Mouse (Mus musculus) hindbrain, embryonic 13.5 days (tissue): ENCODE data around the gene Gm48551. TPM values are rescaled to one million over a fixed set of nuclear protein-coding genes. Genes with fewer than 3 reads are reported as not detected.
A peak's percentile ranks its signal among the peaks of the same experiment; 100 is the strongest.

Experiments
- ATAC-seq: fragments of 200-750 bp; cut with Nextera tagmentation; 2 replicates; pipeline ENCODE4 v1.8.0; 2017; ENCODE audit warnings: moderate TSS enrichment; ENCODE audit not compliant: low FRiP score
- H3K27ac ChIP-seq: fragments of 300-500 bp; sonication (generic); 2 replicates; pipeline ENCODE4 v1.5.1; 2015; ENCODE audit warnings: inconsistent platforms, mild to moderate bottlenecking, moderate library complexity
- H3K27me3 ChIP-seq: fragments of 300-500 bp; sonication (generic); 2 replicates; pipeline ENCODE4 v1.6.1; 2015; ENCODE audit warnings: mild to moderate bottlenecking, inconsistent platforms
- H3K36me3 ChIP-seq: fragments of 300-500 bp; sonication (generic); 2 replicates; pipeline ENCODE4 v1.6.1; 2015; ENCODE audit warnings: mild to moderate bottlenecking, inconsistent platforms
- H3K4me1 ChIP-seq: fragments of 300-500 bp; sonication (generic); replicated peaks from 2 replicates; pipeline ENCODE4 v1.6.1; 2015; ENCODE audit warnings: inconsistent platforms
- H3K4me2 ChIP-seq: fragments of 300-500 bp; sonication (generic); 2 replicates; pipeline ENCODE4 v1.6.1; 2015; ENCODE audit warnings: inconsistent platforms, mild to moderate bottlenecking, moderate library complexity
- H3K4me3 ChIP-seq: fragments of 300-500 bp; sonication (generic); 2 replicates; pipeline ENCODE4 v1.5.1; 2015; ENCODE audit warnings: mild to moderate bottlenecking, inconsistent platforms
- H3K9ac ChIP-seq: fragments of 300-500 bp; sonication (generic); 2 replicates; pipeline ENCODE4 v1.6.1; 2015; ENCODE audit warnings: mild to moderate bottlenecking, inconsistent platforms
- H3K9me3 ChIP-seq: fragments of 300-500 bp; sonication (generic); 2 replicates; pipeline ENCODE4 v1.6.1; 2016; ENCODE audit warnings: inconsistent platforms
- WGBS: fragments of 180-500 bp; shearing (Covaris S2); methylation state at CpG from one replicate; pipeline ENCODE4 v1.1.7; 2015; 5-methylcytosine and 5-hydroxymethylcytosine counted together
- polyA plus RNA-seq: library from polyadenylated mRNA; unstranded; fragments of >200 nt; fragmentation: Nextera tagmentation; extraction: Ambion mirVana; gene quantifications from 2 replicates; pipeline ENCODE4 v1.2.1, GENCODE M21; 2015

Gene Gm48551
- polyA plus RNA-seq, 1 experiment from 2014 or later: 6.5 TPM

- Histone ChIP-seq H3K27ac (peak overlapping the region; percentile 85), H3K4me1 (peaks cover 37% of the 10 kb centered on the region), H3K36me3 (peaks cover 21% of the 10 kb centered on the region), H3K9me3 (no peaks in the 10 kb centered on the region), H3K4me3 (peak overlapping the region; percentile 74), H3K9ac (peak overlapping the region; percentile 95), H3K4me2 (peak overlapping the region; percentile 92), H3K27me3 (no peaks in the 10 kb centered on the region)
- under 1% methylated on average over 46 of the region's 46 CpGs for WGBS
- peak; percentile 96 for ATAC-seq
These were observed 5.6 kb upstream of the Gm48551 start for GRCm38 (mm10) chr10:81378553-81379182.

GRCm38 (mm10) chr10:81379183-81379553, 5.1 kb upstream of the Gm48551 start:
- H3K27me3 ChIP-seq: no peaks in the 10 kb centered on the region
- peaks cover 16% of the 10 kb centered on the region for H3K36me3 ChIP-seq
- no peaks in the 10 kb centered on the region for H3K9me3 ChIP-seq
- peak overlapping the region; percentile 95 for H3K9ac ChIP-seq
- H3K27ac ChIP-seq: peak overlapping the region; percentile 85
- H3K4me1 ChIP-seq: peaks cover 34% of the 10 kb centered on the region
- ATAC-seq: 0 out of 2 replicates have a peak, but pooled peaks have one; percentile 3
- H3K4me3 ChIP-seq: peak overlapping the region; percentile 74
- WGBS: 63% methylated on average over 3 of the region's 3 CpGs
- peak overlapping the region; percentile 92 for H3K4me2 ChIP-seq

DNA sequence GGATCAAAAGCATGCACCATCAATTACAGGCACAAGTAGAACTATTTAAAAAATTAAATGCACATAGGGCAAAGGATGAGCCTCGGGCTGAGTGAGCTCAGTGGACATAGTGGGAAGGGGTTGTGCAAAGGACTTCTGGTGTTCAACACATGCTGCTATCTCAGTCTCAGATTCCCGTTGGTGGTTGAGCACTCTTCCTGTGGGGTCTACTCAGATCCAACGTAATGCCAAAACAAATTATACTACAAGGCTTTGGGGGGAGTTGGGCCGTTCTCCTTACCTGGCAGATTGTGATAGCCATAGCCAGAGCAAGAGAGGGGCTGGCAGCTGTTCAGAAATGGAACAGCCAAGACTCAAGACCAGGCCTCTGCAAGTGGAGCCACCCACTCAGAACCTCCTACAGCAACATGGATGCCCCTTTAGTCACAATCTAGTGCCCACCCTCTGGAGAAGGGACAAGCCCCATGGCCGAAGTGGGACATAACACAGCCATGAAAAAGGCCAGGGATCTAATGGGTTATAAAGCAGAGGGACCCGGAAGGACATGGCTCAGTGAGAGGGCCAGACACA, 4.4 kb upstream of the Gm48551 start:
- no peak overlapping the region for H3K4me3 ChIP-seq
- 95% methylated on average over 6 of the region's 6 CpGs for WGBS
- peaks cover 14% of the 10 kb centered on the region; the same call in 1 of the 2 replicates for H3K36me3 ChIP-seq
- H3K4me2 ChIP-seq: no peak overlapping the region
- H3K9ac ChIP-seq: no peak overlapping the region
- H3K27me3 ChIP-seq: no peaks in the 10 kb centered on the region
- H3K27ac ChIP-seq: no peak overlapping the region
- peaks cover 37% of the 10 kb centered on the region for H3K4me1 ChIP-seq
- H3K9me3 ChIP-seq: no peaks in the 10 kb centered on the region
- ATAC-seq: no peak

DNA sequence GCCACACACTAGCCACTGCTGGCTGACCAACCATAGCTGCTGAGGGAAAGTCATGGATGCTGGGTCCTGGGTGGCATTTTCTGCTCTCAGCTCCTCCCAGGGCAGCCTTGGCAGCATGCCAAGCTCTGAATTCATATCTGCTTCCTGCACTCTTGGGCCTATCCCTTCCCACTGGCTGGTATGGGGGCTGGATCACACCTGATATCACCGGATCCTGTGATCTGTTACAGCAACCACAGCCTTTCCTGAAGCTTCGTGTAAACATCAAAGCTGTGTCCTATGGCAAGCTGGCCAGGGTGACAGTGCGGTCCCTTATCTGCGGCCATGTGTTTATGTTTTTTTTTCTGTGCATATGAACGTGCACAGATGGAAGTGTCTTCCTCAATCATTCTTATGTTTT, 2.2 kb upstream of the Gm48551 start:
- Histone ChIP-seq H3K4me2 (no peak overlapping the region), H3K27me3 (no peaks in the 10 kb centered on the region), H3K4me1 (peaks cover 32% of the 10 kb centered on the region), H3K36me3 (peaks cover 13% of the 10 kb centered on the region), H3K9me3 (no peaks in the 10 kb centered on the region), H3K9ac (peak overlapping the region; percentile 39; the same call in 1 of the 2 replicates), H3K4me3 (no peak overlapping the region), H3K27ac (0 out of 2 replicates have a peak overlapping the region, but pooled peaks have one; percentile 5)
- no peak for ATAC-seq
- 92% methylated on average over 5 of the region's 5 CpGs for WGBS

DNA sequence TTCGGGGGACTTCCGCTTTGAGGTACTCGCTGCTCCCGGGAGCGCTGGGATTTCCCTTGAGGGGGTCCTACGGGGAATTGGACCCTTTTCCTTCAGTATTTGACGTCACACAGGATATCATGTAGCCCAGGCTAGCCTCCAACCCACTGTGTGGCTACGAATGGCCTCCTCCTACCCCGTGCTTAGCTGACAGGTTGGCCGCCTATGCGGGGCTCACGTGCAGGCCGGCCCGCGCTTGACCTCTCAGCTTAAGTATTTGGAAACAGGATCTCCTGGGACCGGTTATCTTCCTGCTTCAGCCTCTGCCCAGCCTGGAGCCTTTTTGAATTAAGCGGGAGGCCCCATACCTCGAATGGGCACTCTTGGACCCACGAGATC, 328 bp downstream of the Gm48551 start:
- Histone ChIP-seq H3K27ac (peak overlapping the region; percentile 90), H3K9ac (peak overlapping the region; percentile 90), H3K27me3 (no peaks in the 10 kb centered on the region), H3K4me3 (peak overlapping the region; percentile 96), H3K36me3 (peaks cover 34% of the 10 kb centered on the region), H3K4me2 (peak overlapping the region; percentile 95), H3K4me1 (peaks cover 23% of the 10 kb centered on the region), H3K9me3 (no peaks in the 10 kb centered on the region)
- peak; percentile 34 for ATAC-seq
- under 1% methylated on average over 19 of the region's 19 CpGs for WGBS

DNA sequence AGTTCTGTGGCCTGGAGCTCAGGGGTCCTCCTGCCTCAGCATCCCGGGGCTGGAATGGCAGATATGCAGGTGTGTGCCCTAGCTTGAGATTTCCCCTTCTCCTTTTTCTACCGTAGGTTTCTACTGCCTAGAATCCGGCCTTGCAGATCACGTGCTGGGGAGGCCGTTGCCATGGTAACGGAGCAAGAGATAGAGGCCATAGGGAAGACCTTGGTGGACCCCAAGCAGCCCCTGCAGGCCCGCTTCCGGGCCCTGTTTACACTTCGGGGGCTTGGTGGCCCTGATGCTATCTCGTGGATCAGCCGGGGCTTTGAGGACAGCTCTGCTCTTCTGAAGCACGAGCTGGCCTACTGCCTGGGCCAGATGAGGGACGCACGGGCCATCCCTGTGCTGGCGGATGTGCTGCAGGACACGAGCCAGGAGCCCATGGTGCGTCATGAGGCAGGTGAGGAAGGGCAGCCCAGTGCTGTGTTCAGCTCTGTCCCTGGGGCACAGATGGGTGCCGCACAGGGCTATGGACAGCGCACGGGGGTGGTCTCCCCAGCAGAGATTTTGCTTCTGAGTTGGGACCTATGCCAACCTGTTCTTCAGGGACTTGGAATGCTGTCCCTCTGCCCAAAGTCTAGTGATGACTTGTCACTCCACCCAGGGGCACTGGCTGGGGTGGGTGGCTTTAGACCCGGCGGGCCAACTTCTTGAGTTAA, 1.5 kb downstream of the Gm48551 start:
- Histone ChIP-seq H3K9me3 (no peaks in the 10 kb centered on the region), H3K27me3 (no peaks in the 10 kb centered on the region), H3K9ac (peak overlapping the region; percentile 90), H3K27ac (no peak overlapping the region), H3K4me3 (peak overlapping the region; percentile 96), H3K4me1 (peaks cover 27% of the 10 kb centered on the region), H3K4me2 (peak overlapping the region; percentile 95), H3K36me3 (peaks cover 36% of the 10 kb centered on the region)
- no peak for ATAC-seq
- 84% methylated on average over 22 of the region's 22 CpGs for WGBS

DNA sequence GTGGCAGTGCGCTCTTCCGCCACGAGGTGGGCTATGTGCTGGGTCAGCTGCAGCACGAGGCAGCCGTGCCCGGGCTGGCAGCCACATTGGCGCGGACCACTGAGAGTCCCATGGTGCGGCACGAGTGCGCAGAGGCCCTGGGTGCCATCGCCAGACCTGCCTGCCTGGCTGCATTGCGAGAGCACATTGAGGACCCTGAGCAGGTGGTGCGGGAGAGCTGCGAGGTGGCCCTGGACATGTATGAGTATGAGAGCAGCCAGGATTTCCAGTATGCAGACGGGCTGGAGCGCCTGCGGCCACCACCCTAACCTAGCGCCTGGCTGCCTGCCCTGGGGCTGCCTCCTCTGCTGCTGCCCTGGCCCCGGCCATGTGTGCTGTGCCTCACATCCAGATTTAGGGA, 3.5 kb downstream of the Gm48551 start:
- 95% methylated on average over 20 of the region's 20 CpGs for WGBS
- Histone ChIP-seq H3K9ac (no peak overlapping the region), H3K9me3 (no peaks in the 10 kb centered on the region), H3K27me3 (no peaks in the 10 kb centered on the region), H3K4me3 (no peak overlapping the region), H3K27ac (no peak overlapping the region), H3K4me2 (no peak overlapping the region), H3K4me1 (peaks cover 29% of the 10 kb centered on the region), H3K36me3 (peaks cover 41% of the 10 kb centered on the region)
- ATAC-seq: no peak

GRCm38 (mm10) chr10:81388505-81389055, 4.3 kb downstream of the Gm48551 start, which contains the start of gene Gm48552:
Gene Gm48552 (plus strand): TSS chr10:81389005.
- H3K36me3 ChIP-seq: peaks cover 41% of the 10 kb centered on the region
- H3K4me3 ChIP-seq: no peak within 1 kb of the TSS
- H3K4me1 ChIP-seq: peaks cover 38% of the 10 kb centered on the region
- H3K27ac ChIP-seq: 0 out of 2 replicates have a peak within 1 kb of the TSS, but pooled peaks have one; percentile 52
- peak within 1 kb of the TSS; percentile 55; the same call in 1 of the 2 replicates for H3K9ac ChIP-seq
- no peak for ATAC-seq
- WGBS: 83% methylated on average over 5 of the region's 5 CpGs
- 0 out of 2 replicates have a peak, but pooled peaks cover 2% of the 10 kb centered on the region for H3K27me3 ChIP-seq
- no peak within 1 kb of the TSS for H3K4me2 ChIP-seq
- H3K9me3 ChIP-seq: no peaks in the 10 kb centered on the region

GRCm38 (mm10) chr10:81389373-81389772, 5.1 kb downstream of the Gm48551 start:
- no peaks in the 10 kb centered on the region for H3K9me3 ChIP-seq
- 0 out of 2 replicates have a peak overlapping the region, but pooled peaks have one; percentile 52 for H3K27ac ChIP-seq
- ATAC-seq: no peak
- H3K9ac ChIP-seq: peak overlapping the region; percentile 55; the same call in 1 of the 2 replicates
- 43% methylated on average over 3 of the region's 3 CpGs for WGBS
- 0 out of 2 replicates have a peak, but pooled peaks cover 2% of the 10 kb centered on the region for H3K27me3 ChIP-seq
- H3K4me1 ChIP-seq: peaks cover 43% of the 10 kb centered on the region
- peaks cover 41% of the 10 kb centered on the region for H3K36me3 ChIP-seq
- no peak overlapping the region for H3K4me3 ChIP-seq
- H3K4me2 ChIP-seq: no peak overlapping the region

DNA sequence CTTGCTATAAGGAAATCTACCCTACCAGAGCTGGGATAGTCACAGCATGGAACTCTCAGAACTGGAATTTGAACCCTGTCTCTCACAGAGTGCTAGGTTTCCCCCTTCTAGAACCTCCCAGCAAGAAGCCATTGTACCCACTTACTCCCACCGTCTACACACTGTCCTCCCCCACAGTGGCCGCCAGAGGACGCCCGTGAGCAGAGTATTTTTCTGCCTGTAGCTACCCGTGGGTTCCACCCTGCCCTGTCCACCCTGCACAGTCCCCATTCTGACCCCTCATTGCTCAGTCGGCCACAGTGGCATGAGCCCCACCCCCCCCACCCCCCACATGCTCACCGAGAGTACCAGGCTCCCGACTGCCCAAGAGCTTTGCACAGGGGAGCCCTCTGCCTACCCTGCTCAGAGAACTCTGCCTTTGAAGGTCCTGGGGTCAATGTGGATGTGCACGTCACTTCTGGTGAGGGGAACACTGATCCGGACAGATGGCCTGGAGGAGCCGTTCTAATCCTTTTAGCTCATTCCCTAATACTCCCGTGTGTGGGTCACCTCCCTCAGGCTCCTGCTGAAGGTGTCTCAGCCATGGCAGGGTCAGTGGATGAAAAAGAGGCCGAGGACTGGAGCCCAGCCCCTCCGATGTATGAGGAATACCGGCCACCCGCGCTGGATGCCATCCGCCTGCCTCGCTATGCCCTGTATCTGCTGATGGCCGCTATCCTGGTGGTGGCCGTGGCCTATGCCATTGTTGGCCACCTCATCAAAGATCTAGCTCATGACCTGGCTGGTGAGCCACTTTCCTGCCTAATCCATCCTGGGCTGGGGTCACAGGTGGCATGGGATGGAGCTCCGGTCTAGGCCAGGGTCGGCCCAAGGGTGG, 5.8 kb downstream of the Gm48551 start:
- 0 out of 2 replicates have a peak, but pooled peaks cover 2% of the 10 kb centered on the region for H3K27me3 ChIP-seq
- no peaks in the 10 kb centered on the region for H3K9me3 ChIP-seq
- no peak overlapping the region for H3K4me3 ChIP-seq
- no peak overlapping the region for H3K4me2 ChIP-seq
- H3K36me3 ChIP-seq: peaks cover 41% of the 10 kb centered on the region
- WGBS: 61% methylated on average over 23 of the region's 23 CpGs
- H3K4me1 ChIP-seq: peaks cover 37% of the 10 kb centered on the region
- peak; percentile 19; the same call in 1 of the 2 replicates for ATAC-seq
- H3K9ac ChIP-seq: peak overlapping the region; percentile 55; the same call in 1 of the 2 replicates
- H3K27ac ChIP-seq: 0 out of 2 replicates have a peak overlapping the region, but pooled peaks have one; percentile 52

DNA sequence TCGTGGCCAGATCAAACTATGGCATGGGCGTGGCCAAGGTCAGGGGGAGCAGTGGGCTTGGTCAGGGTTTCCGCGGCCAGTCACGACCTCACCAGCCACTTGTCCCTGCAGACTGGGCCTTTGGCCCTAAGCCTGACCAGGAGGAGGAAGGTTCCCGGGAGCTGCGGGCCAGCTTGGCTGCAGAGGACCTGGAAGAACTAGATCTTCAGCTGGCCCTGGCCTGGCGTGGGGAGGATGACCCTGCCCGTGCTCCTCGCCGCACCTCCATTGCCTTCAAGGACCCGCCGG, 6.4 kb downstream of the Gm48551 start:
- 88% methylated on average over 13 of the region's 13 CpGs for WGBS

More for the DNA sequence above, 6.4 kb downstream of the Gm48551 start:
- H3K27me3 ChIP-seq: 0 out of 2 replicates have a peak, but pooled peaks cover 2% of the 10 kb centered on the region
- no peak overlapping the region for H3K27ac ChIP-seq
- ATAC-seq: no peak
- no peak overlapping the region for H3K9ac ChIP-seq
- no peak overlapping the region for H3K4me3 ChIP-seq
- H3K4me1 ChIP-seq: peaks cover 31% of the 10 kb centered on the region
- no peaks in the 10 kb centered on the region for H3K9me3 ChIP-seq
- H3K4me2 ChIP-seq: no peak overlapping the region
- H3K36me3 ChIP-seq: peaks cover 41% of the 10 kb centered on the region
